Mouse (Mus musculus): Measurements from ENCODE around the gene Cpne7. TPM values are rescaled to one million over a fixed set of nuclear protein-coding genes. Genes with fewer than 3 reads are reported as not detected.

The Cpne7 gene
- polyA plus RNA-seq, 1 experiment from 2014 or later, result 0.34 TPM

- H3K9ac ChIP-seq (replicated peaks; ENCODE audit: low read length), result no peak overlapping the region
- H3K4me3 ChIP-seq (ENCODE audit: low read depth, low read length), result no peak overlapping the region
- no peak for DNase-seq (ENCODE audit: low spot score)
- no peaks in the 10 kb centered on the region for H3K36me3 ChIP-seq (replicated peaks; ENCODE audit: control insufficient read depth, insufficient read depth, low read depth, low read length)
- WGBS, result 79% methylated on average over 9 of the region's 9 CpGs
- H3K9me3 ChIP-seq (replicated peaks; ENCODE audit: control insufficient read depth, low read length), result no peaks in the 10 kb centered on the region
- H3K27ac ChIP-seq (replicated peaks; ENCODE audit: low read depth, low read length), result no peak overlapping the region
- no peak for ATAC-seq (replicated peaks; ENCODE audit: insufficient number of reproducible peaks, low FRiP score, low TSS enrichment, low read depth)
- H3K4me1 ChIP-seq (ENCODE audit: control insufficient read depth, insufficient read depth, low read length), result no peaks in the 10 kb centered on the region
- no peak overlapping the region; the same call in 1 of the 2 replicates for H3K4me2 ChIP-seq (ENCODE audit: low read depth, low read length)
- H3K27me3 ChIP-seq (ENCODE audit: control insufficient read depth, insufficient read depth, low read length), result no peaks in the 10 kb centered on the region
These were observed 19.1 kb downstream of the Cpne7 start for GRCm38 (mm10) chr8:123136287-123136686.

- Histone ChIP-seq H3K9ac (replicated peaks; ENCODE audit: low read length) (no peak overlapping the region), H3K27me3 (ENCODE audit: control insufficient read depth, insufficient read depth, low read length) (no peaks in the 10 kb centered on the region), H3K36me3 (replicated peaks; ENCODE audit: control insufficient read depth, insufficient read depth, low read depth, low read length) (no peaks in the 10 kb centered on the region), H3K4me1 (ENCODE audit: control insufficient read depth, insufficient read depth, low read length) (no peaks in the 10 kb centered on the region), H3K4me3 (ENCODE audit: low read depth, low read length) (no peak overlapping the region), H3K4me2 (ENCODE audit: low read depth, low read length) (no peak overlapping the region), H3K9me3 (replicated peaks; ENCODE audit: control insufficient read depth, low read length) (no peaks in the 10 kb centered on the region), H3K27ac (replicated peaks; ENCODE audit: low read depth, low read length) (no peak overlapping the region; the same call in 1 of the 2 replicates)
- 17% methylated on average over 2 of the region's 2 CpGs for WGBS
- ATAC-seq (replicated peaks; ENCODE audit: insufficient number of reproducible peaks, low FRiP score, low TSS enrichment, low read depth) (peak; percentile 87), DNase-seq (ENCODE audit: low spot score) (peak; percentile 77)
These were observed 20.5 kb downstream of the Cpne7 start for GRCm38 (mm10) chr8:123137645-123138077.

GRCm38 (mm10) chr8:123138741-123139140, 21.6 kb downstream of the Cpne7 start:
- Histone ChIP-seq H3K4me1 (ENCODE audit: control insufficient read depth, insufficient read depth, low read length) (no peaks in the 10 kb centered on the region), H3K27me3 (ENCODE audit: control insufficient read depth, insufficient read depth, low read length) (no peaks in the 10 kb centered on the region), H3K27ac (replicated peaks; ENCODE audit: low read depth, low read length) (no peak overlapping the region), H3K9me3 (replicated peaks; ENCODE audit: control insufficient read depth, low read length) (no peaks in the 10 kb centered on the region), H3K9ac (replicated peaks; ENCODE audit: low read length) (no peak overlapping the region), H3K4me2 (ENCODE audit: low read depth, low read length) (no peak overlapping the region), H3K36me3 (replicated peaks; ENCODE audit: control insufficient read depth, insufficient read depth, low read depth, low read length) (no peaks in the 10 kb centered on the region), H3K4me3 (ENCODE audit: low read depth, low read length) (no peak overlapping the region)
- ATAC-seq (replicated peaks; ENCODE audit: insufficient number of reproducible peaks, low FRiP score, low TSS enrichment, low read depth), result no peak
- WGBS, result 62% methylated on average over 4 of the region's 4 CpGs
- DNase-seq (ENCODE audit: low spot score), result no peak

GRCm38 (mm10) chr8:123141741-123142462, 24.7 kb downstream of the Cpne7 start:
- no peak for ATAC-seq (replicated peaks; ENCODE audit: insufficient number of reproducible peaks, low FRiP score, low TSS enrichment, low read depth)
- H3K4me2 ChIP-seq (ENCODE audit: low read depth, low read length), result no peak overlapping the region
- no peak for DNase-seq (ENCODE audit: low spot score)
- WGBS, result 81% methylated on average over 14 of the region's 14 CpGs
- no peak overlapping the region for H3K27ac ChIP-seq (replicated peaks; ENCODE audit: low read depth, low read length)
- no peaks in the 10 kb centered on the region for H3K36me3 ChIP-seq (replicated peaks; ENCODE audit: control insufficient read depth, insufficient read depth, low read depth, low read length)
- no peaks in the 10 kb centered on the region for H3K9me3 ChIP-seq (replicated peaks; ENCODE audit: control insufficient read depth, low read length)
- H3K9ac ChIP-seq (replicated peaks; ENCODE audit: low read length), result no peak overlapping the region
- H3K27me3 ChIP-seq (ENCODE audit: control insufficient read depth, insufficient read depth, low read length), result no peaks in the 10 kb centered on the region
- H3K4me3 ChIP-seq (ENCODE audit: low read depth, low read length), result no peak overlapping the region
- H3K4me1 ChIP-seq (ENCODE audit: control insufficient read depth, insufficient read depth, low read length), result no peaks in the 10 kb centered on the region

GRCm38 (mm10) chr8:123145279-123145678, 28.1 kb downstream of the Cpne7 start:
- no peak for ATAC-seq (replicated peaks; ENCODE audit: insufficient number of reproducible peaks, low FRiP score, low TSS enrichment, low read depth)
- Histone ChIP-seq H3K4me1 (ENCODE audit: control insufficient read depth, insufficient read depth, low read length) (no peaks in the 10 kb centered on the region), H3K36me3 (replicated peaks; ENCODE audit: control insufficient read depth, insufficient read depth, low read depth, low read length) (no peaks in the 10 kb centered on the region), H3K4me3 (ENCODE audit: low read depth, low read length) (no peak overlapping the region), H3K9me3 (replicated peaks; ENCODE audit: control insufficient read depth, low read length) (no peaks in the 10 kb centered on the region), H3K9ac (replicated peaks; ENCODE audit: low read length) (no peak overlapping the region), H3K4me2 (ENCODE audit: low read depth, low read length) (no peak overlapping the region), H3K27me3 (ENCODE audit: control insufficient read depth, insufficient read depth, low read length) (no peaks in the 10 kb centered on the region), H3K27ac (replicated peaks; ENCODE audit: low read depth, low read length) (no peak overlapping the region)
- 45% methylated on average over 6 of the region's 6 CpGs for WGBS
- DNase-seq (ENCODE audit: low spot score), result peak; percentile 79

- no peak overlapping the region for H3K4me2 ChIP-seq (ENCODE audit: low read depth, low read length)
- no peaks in the 10 kb centered on the region for H3K4me1 ChIP-seq (ENCODE audit: control insufficient read depth, insufficient read depth, low read length)
- 78% methylated on average over 7 of the region's 7 CpGs for WGBS
- H3K27ac ChIP-seq (replicated peaks; ENCODE audit: low read depth, low read length), result no peak overlapping the region
- H3K9ac ChIP-seq (replicated peaks; ENCODE audit: low read length), result no peak overlapping the region; the same call in 1 of the 2 replicates
- no peaks in the 10 kb centered on the region for H3K27me3 ChIP-seq (ENCODE audit: control insufficient read depth, insufficient read depth, low read length)
- no peaks in the 10 kb centered on the region for H3K9me3 ChIP-seq (replicated peaks; ENCODE audit: control insufficient read depth, low read length)
- H3K4me3 ChIP-seq (ENCODE audit: low read depth, low read length), result no peak overlapping the region
- DNase-seq (ENCODE audit: low spot score) (no peak), ATAC-seq (replicated peaks; ENCODE audit: insufficient number of reproducible peaks, low FRiP score, low TSS enrichment, low read depth) (no peak)
- no peaks in the 10 kb centered on the region for H3K36me3 ChIP-seq (replicated peaks; ENCODE audit: control insufficient read depth, insufficient read depth, low read depth, low read length)
These were observed 29.2 kb downstream of the Cpne7 start for GRCm38 (mm10) chr8:123146390-123146789.

GRCm38 (mm10) chr8:123150737-123151171, 33.6 kb downstream of the Cpne7 start:
- Histone ChIP-seq H3K27me3 (ENCODE audit: control insufficient read depth, insufficient read depth, low read length) (no peaks in the 10 kb centered on the region), H3K27ac (replicated peaks; ENCODE audit: low read depth, low read length) (no peak overlapping the region), H3K4me1 (ENCODE audit: control insufficient read depth, insufficient read depth, low read length) (no peaks in the 10 kb centered on the region), H3K9me3 (replicated peaks; ENCODE audit: control insufficient read depth, low read length) (no peaks in the 10 kb centered on the region), H3K36me3 (replicated peaks; ENCODE audit: control insufficient read depth, insufficient read depth, low read depth, low read length) (no peaks in the 10 kb centered on the region), H3K4me2 (ENCODE audit: low read depth, low read length) (no peak overlapping the region), H3K9ac (replicated peaks; ENCODE audit: low read length) (no peak overlapping the region), H3K4me3 (ENCODE audit: low read depth, low read length) (no peak overlapping the region)
- no peak for DNase-seq (ENCODE audit: low spot score)
- 55% methylated on average over 9 of the region's 9 CpGs for WGBS
- no peak for ATAC-seq (replicated peaks; ENCODE audit: insufficient number of reproducible peaks, low FRiP score, low TSS enrichment, low read depth)

GRCm38 (mm10) chr8:123155177-123155576, 38.0 kb downstream of the Cpne7 start:
- DNase-seq (ENCODE audit: low spot score) (no peak), ATAC-seq (replicated peaks; ENCODE audit: insufficient number of reproducible peaks, low FRiP score, low TSS enrichment, low read depth) (no peak)
- Histone ChIP-seq H3K4me2 (ENCODE audit: low read depth, low read length) (no peak overlapping the region), H3K4me1 (ENCODE audit: control insufficient read depth, insufficient read depth, low read length) (no peaks in the 10 kb centered on the region; the same call in 1 of the 2 replicates), H3K4me3 (ENCODE audit: low read depth, low read length) (no peak overlapping the region), H3K27ac (replicated peaks; ENCODE audit: low read depth, low read length) (no peak overlapping the region), H3K36me3 (replicated peaks; ENCODE audit: control insufficient read depth, insufficient read depth, low read depth, low read length) (no peaks in the 10 kb centered on the region), H3K9me3 (replicated peaks; ENCODE audit: control insufficient read depth, low read length) (no peaks in the 10 kb centered on the region), H3K9ac (replicated peaks; ENCODE audit: low read length) (no peak overlapping the region), H3K27me3 (ENCODE audit: control insufficient read depth, insufficient read depth, low read length) (no peaks in the 10 kb centered on the region)
- WGBS, result 48% methylated on average over 5 of the region's 5 CpGs
